8 mouse cellular contexts compared by ENCODE assay signal in the genomic region with DNA sequence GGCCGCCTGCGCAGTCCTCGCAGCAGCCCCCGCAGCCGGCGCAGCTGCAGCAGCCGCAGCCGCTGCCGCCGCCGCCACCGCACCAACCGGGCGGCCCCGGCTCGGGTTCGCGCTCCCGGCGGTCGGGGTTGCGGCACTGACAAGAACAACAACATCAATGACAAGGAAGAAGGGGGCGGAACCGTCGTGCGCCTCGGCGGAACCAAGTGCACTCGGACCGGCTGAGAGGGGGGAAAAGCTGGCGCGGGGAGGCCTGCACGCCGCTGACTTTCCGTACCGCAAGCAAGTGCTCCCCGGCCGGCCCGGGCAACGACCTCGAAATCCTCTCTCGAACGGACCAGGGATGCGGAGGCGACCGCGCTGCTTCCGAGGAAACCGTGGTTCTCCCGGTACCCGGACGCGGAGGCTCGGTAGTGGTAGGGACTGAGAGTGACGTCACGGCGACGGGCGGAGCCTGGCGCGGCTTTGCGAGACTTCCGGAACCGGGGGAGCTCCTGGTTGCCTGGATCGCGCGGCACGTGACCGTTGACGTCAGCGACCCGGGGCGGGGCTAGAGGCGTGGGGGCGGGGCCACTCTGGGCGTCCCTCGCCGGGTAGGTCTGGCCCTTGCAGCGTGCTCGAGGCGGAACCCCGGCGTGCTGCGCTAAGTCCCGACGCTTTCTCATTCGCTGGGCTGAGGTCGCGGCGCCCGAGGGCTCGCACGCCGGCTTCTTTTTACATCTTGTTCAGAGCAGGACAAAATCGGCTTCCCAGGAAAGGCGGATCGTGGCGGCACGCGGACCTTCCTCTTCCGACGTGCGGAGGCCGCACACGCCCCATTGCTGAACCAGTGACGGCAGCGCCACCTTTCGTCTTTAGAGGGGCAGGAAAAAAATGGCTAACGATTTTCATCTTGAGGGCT. TPM values are rescaled to one million over a fixed set of nuclear protein-coding genes. Genes with fewer than 3 reads are reported as not detected.
A peak's percentile ranks its signal among the peaks of the same experiment; 100 is the strongest.
DNase-seq lines count a peak whose midpoint lies in the region; ATAC-seq lines count a peak whose summit lies in the region.

A gene (minus strand): TSS at position 401 of the 901 bp plus-strand sequence.

- no peaks in the 10 kb centered on the region for H3K36me3 ChIP-seq in hindbrain, embryonic 16.5 days (ENCODE audit: control insufficient read depth, insufficient read depth, low read length)
- H3K36me3 ChIP-seq in macrophage (ENCODE audit: inconsistent target), result no peaks in the 10 kb centered on the region

- peak; percentile 87 for DNase-seq in WW6 (ENCODE audit: low read depth, low spot score)
- DNase-seq in cerebellum, postnatal 4 days (ENCODE audit: low spot score in 2 of 2), result peak; percentile 95 to 98
- peak; percentile 96 for DNase-seq in gastrocnemius, adult 18-20 months (ENCODE audit: low spot score)
- DNase-seq in left cerebral cortex, adult 18-20 months (ENCODE audit: low spot score in 2 of 2), result peak; percentile 95 to 97
- DNase-seq in right cerebral cortex, adult 18-20 months, result peak; percentile 97
- DNase-seq in urinary bladder, postnatal 10 days (ENCODE audit: low spot score), result peak; percentile 96

- ATAC-seq in hindbrain, embryonic 16.5 days, result peak; percentile 96

- H3K79me2 ChIP-seq in macrophage (ENCODE audit: inconsistent target), result peaks cover 43% of the 10 kb centered on the region

- H3K27ac ChIP-seq in hindbrain, embryonic 16.5 days (ENCODE audit: low read depth, low read length), result peak within 1 kb of the TSS; percentile 99
- H3K27ac ChIP-seq in macrophage, result peak within 1 kb of the TSS; percentile 87

- no peaks in the 10 kb centered on the region for H3K27me3 ChIP-seq in hindbrain, embryonic 16.5 days (replicated peaks; ENCODE audit: control insufficient read depth, insufficient read depth, low read length)

- peak within 1 kb of the TSS; percentile 79 for H3K9ac ChIP-seq in hindbrain, embryonic 16.5 days (ENCODE audit: low read depth, low read length)

- peak within 1 kb of the TSS; percentile 87 for H3K4me2 ChIP-seq in hindbrain, embryonic 16.5 days (ENCODE audit: low read length)

- peak within 1 kb of the TSS; percentile 98 for H3K4me3 ChIP-seq in hindbrain, embryonic 16.5 days (ENCODE audit: low read length)
- peak within 1 kb of the TSS; percentile 92 for H3K4me3 ChIP-seq in macrophage (ENCODE audit: inconsistent target)

- under 1% methylated on average over 94 of the region's 109 CpGs for WGBS in hindbrain, embryonic 16.5 days
- under 1% methylated on average over 104 of the region's 109 CpGs for WGBS in macrophage (ENCODE audit: missing documents)

- H3K4me1 ChIP-seq in hindbrain, embryonic 16.5 days (ENCODE audit: control insufficient read depth, insufficient read depth, low read depth, low read length), result peaks cover 23% of the 10 kb centered on the region

- H3K9me3 ChIP-seq in hindbrain, embryonic 16.5 days (ENCODE audit: control insufficient read depth, low read length), result no peaks in the 10 kb centered on the region

RNA-seq across cellular contexts. Expression of the gene that starts here (rescaled TPM):
- total RNA-seq in gastrocnemius, adult 18-20 months (2021), result 1 to 10 TPM; 2.8 TPM
- 3.9 and 5.1 TPM in 2 replicates for polyA plus RNA-seq in hindbrain, embryonic 16.5 days (2015; fragmentation: Nextera tagmentation; extraction: Ambion mirVana)
- total RNA-seq in left cerebral cortex, adult 18-20 months (2021), result 10 to 100 TPM; 74.9 to 91.7 TPM
- 10 to 100 TPM in 16 of 26 experiments, 1 to 10 TPM in 10; 3.1 to 25.9 (median 13.3) TPM for total RNA-seq in macrophage (2018; cell fraction: chromatin; rRNA removed)
- total RNA-seq in macrophage (2018; cell fraction: cytosol; rRNA removed), result 10 to 100 TPM; 19.7 to 30.7 (median 25.9) TPM
- total RNA-seq in macrophage (2018; cell fraction: nucleus; rRNA removed), result 10 to 100 TPM in 25 of 26 experiments, 1 to 10 TPM in 1; 8.5 to 41.5 (median 25.1) TPM
- polyA plus RNA-seq in macrophage (2018), result 20.6 to 26.1 TPM (median 23.0 TPM) in 3 replicates

Comparison
In these comparisons a context has a peak if more than half of its experiments do, and no peak if none do; other contexts are left out.
1. Peak in every context shown above with its lines: DNase-seq, ATAC-seq, H3K4me3 ChIP-seq and H3K27ac ChIP-seq.
2. RNA of the gene that starts here (total RNA-seq): 74.9 to 91.7 TPM in left cerebral cortex, adult 18-20 months; 2.8 TPM in gastrocnemius, adult 18-20 months; every median in the first group is over 10 times any median in the second.